Mouse (Mus musculus) testis, adult 2 months (tissue): ENCODE results near the gene Gng7.

ENCODE experiments used
- CTCF ChIP-seq: fragments of 200-500 bp; IDR thresholded peaks from 2 replicates; pipeline ENCODE4 v1.5.1; 2012; ENCODE audit warnings: low read depth, mild to moderate bottlenecking, inconsistent platforms, low read length, moderate library complexity; ENCODE audit not compliant: control insufficient read depth, insufficient read depth, insufficient replicate concordance
- POLR2A ChIP-seq: fragments of 200-500 bp; IDR thresholded peaks from 2 replicates; pipeline ENCODE4 v1.6.1; 2012; ENCODE audit warnings: low read depth, mild to moderate bottlenecking, inconsistent platforms, low read length, moderate library complexity; ENCODE audit not compliant: control insufficient read depth

GRCm38 (mm10) chr10:81014393-81015384 lies at the start of gene Gng7:
- no peak for TF ChIP-seq CTCF
- no peak; the same call in 1 of the 2 replicates for TF ChIP-seq POLR2A
